Mouse (Mus musculus) embryonic facial prominence, embryonic 11.5 days (tissue): ENCODE results near the gene Auts2. TPM values are rescaled to one million over a fixed set of nuclear protein-coding genes. Genes with fewer than 3 reads are reported as not detected.
A peak's percentile ranks its signal among the peaks of the same experiment; 100 is the strongest.

Experiments used
- ATAC-seq: fragments of 200-750 bp; cut with Nextera tagmentation; replicated peaks from 2 replicates; pipeline ENCODE4 v1.8.0; 2017; ENCODE audit warnings: low read depth; ENCODE audit not compliant: insufficient number of reproducible peaks, low FRiP score, low TSS enrichment
- DNase-seq: peaks from one replicate; pipeline ENCODE4 v3.0.0-alpha.2; 2015; ENCODE audit warnings: low spot score
- H3K27ac ChIP-seq: fragments of 300-500 bp; sonication (generic); replicated peaks from 2 replicates; pipeline ENCODE4 v1.5.1; 2014; ENCODE audit warnings: mild to moderate bottlenecking, low read depth, low read length, control low read depth
- H3K27me3 ChIP-seq: fragments of 300-500 bp; sonication (generic); 2 replicates; pipeline ENCODE4 v1.6.1; 2014; ENCODE audit warnings: mild to moderate bottlenecking, low read length, moderate library complexity, mixed read lengths; ENCODE audit not compliant: control insufficient read depth, insufficient read depth
- H3K36me3 ChIP-seq: fragments of 300-500 bp; sonication (generic); replicated peaks from 2 replicates; pipeline ENCODE4 v1.6.1; 2014; ENCODE audit warnings: low read depth, mild to moderate bottlenecking, low read length, moderate library complexity, mixed read lengths; ENCODE audit not compliant: control insufficient read depth, insufficient read depth
- H3K4me1 ChIP-seq: fragments of 300-500 bp; sonication (generic); 2 replicates; pipeline ENCODE4 v1.6.1; 2014; ENCODE audit warnings: low read length, mixed read lengths; ENCODE audit not compliant: control insufficient read depth, insufficient read depth
- H3K4me2 ChIP-seq: fragments of 300-500 bp; sonication (generic); 2 replicates; pipeline ENCODE4 v1.6.1; 2014; ENCODE audit warnings: low read depth, mild to moderate bottlenecking, control low read depth, low read length, moderate library complexity
- H3K4me3 ChIP-seq: fragments of 300-500 bp; sonication (generic); 2 replicates; pipeline ENCODE4 v1.5.1; 2014; ENCODE audit warnings: low read depth, low read length, control low read depth
- H3K9ac ChIP-seq: fragments of 300-500 bp; sonication (generic); replicated peaks from 2 replicates; pipeline ENCODE4 v1.6.1; 2014; ENCODE audit warnings: mild to moderate bottlenecking, control low read depth, low read length
- H3K9me3 ChIP-seq: fragments of 300-500 bp; sonication (generic); replicated peaks from 2 replicates; pipeline ENCODE4 v1.6.1; 2016; ENCODE audit warnings: mild to moderate bottlenecking, low read length, inconsistent platforms, mixed read lengths; ENCODE audit not compliant: control insufficient read depth
- WGBS: fragments of 180-500 bp; shearing (Covaris S2); extraction: QIAGEN DNeasy Blood & Tissue Kit; methylation state at CpG from one replicate; pipeline ENCODE4 v1.1.7; 2014; 5-methylcytosine and 5-hydroxymethylcytosine counted together
- polyA plus RNA-seq: library from polyadenylated mRNA; unstranded; fragments of >200 nt; fragmentation: Nextera tagmentation; extraction: Ambion mirVana; gene quantifications from 2 replicates; pipeline ENCODE4 v1.2.1, GENCODE M21; 2014

The Auts2 gene
- polyA plus RNA-seq, 1 experiment from 2014 or later, result 30.5 TPM

DNA sequence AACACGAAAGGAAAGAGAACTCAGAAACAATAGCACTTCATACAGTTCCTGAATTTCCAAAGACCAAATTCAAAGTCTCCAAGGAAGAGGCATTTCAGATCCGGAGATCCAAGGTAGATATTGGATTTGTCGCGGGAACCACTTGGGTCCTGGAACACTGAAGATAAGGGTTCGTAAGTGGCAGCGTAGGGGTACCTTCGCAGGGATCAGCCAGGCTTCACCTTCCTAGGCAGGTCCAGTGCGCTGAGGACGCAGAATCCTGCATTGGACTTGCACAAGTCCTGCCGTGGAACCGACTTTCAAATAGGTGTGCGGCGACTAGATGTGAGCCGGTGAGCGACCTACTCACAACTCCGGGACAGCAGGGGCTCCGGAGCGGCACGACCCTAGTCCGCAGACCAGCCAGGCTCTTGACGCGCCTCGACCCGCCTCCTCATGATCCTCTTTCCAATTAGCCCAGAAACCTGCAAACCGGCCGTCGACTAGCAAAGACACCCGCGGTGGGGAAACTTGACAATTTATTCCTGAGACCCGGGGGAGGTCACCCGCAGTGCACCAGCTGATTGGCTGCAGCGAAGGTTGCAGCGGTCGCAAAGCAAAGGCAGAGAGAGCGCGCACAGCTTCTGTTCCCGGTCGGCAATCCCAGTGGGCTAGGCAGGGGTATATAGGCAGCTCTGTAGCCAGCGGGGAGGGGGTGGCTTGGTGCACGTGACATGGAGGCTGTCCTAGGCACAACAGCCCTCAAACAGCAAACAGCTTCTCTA lies 926.8 kb downstream of the Auts2 start:
- 1% methylated on average over 40 of the region's 40 CpGs for WGBS
- ATAC-seq (peak; percentile 80), DNase-seq (peak; percentile 71)
- H3K27me3 ChIP-seq, result 0 out of 2 replicates have a peak, but pooled peaks cover 2% of the 10 kb centered on the region
- no peak overlapping the region for H3K27ac ChIP-seq
- no peaks in the 10 kb centered on the region for H3K9me3 ChIP-seq
- H3K4me1 ChIP-seq, result no peaks in the 10 kb centered on the region
- peak overlapping the region; percentile 74 for H3K4me2 ChIP-seq
- no peaks in the 10 kb centered on the region for H3K36me3 ChIP-seq
- peak overlapping the region; percentile 28; the same call in 1 of the 2 replicates for H3K9ac ChIP-seq
- H3K4me3 ChIP-seq, result peak overlapping the region; percentile 31

DNA sequence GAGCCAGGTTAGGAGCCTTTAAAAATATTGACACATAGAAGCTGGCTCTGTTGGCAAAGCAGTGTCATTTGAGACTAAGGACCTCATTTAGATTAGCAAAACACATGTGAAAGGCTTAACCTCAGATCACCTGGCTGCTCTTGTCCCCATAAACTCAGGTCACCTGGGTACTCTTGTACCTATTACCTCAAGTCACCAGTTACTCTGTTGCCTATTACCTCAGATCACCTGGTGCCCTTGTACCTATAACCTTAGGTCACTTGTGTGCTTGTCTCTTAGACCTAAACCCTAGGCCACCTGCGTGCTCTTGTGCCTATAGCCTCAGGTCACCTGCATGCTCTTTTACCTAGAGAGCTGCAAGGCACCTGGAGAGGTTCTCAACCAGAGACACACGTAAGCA lies 928.9 kb downstream of the Auts2 start:
- H3K4me1 ChIP-seq, result no peaks in the 10 kb centered on the region
- no peak overlapping the region for H3K9ac ChIP-seq
- no peak for ATAC-seq
- H3K27ac ChIP-seq, result no peak overlapping the region
- no peak overlapping the region; the same call in 1 of the 2 replicates for H3K4me2 ChIP-seq
- no peaks in the 10 kb centered on the region for H3K36me3 ChIP-seq
- no peaks in the 10 kb centered on the region for H3K9me3 ChIP-seq
- H3K27me3 ChIP-seq, result 0 out of 2 replicates have a peak, but pooled peaks cover 2% of the 10 kb centered on the region
- WGBS, result 87% methylated on average over 2 of the region's 2 CpGs
- no peak for DNase-seq
- H3K4me3 ChIP-seq, result no peak overlapping the region

DNA sequence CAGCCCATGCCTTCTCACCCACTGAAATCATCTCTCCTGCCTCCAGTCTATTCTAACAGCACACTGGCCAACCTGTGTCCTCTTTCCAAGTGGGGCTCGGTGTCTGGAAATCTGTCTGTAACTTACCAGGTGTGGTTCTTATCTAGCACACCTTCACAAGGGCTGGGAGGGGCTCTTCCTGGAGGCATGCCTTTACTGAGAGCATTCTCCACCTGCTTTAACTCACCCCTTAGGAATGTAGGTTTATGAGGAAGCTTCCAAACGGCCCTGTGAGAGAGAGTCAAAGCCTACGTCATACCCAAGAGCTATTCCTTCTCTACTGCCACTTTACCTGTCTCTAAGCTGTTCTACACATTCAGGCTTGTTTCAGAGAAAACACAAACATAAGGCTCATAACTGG lies 929.8 kb downstream of the Auts2 start:
- Histone ChIP-seq H3K4me3 (no peak overlapping the region), H3K36me3 (no peaks in the 10 kb centered on the region), H3K27ac (no peak overlapping the region), H3K4me2 (no peak overlapping the region), H3K9ac (no peak overlapping the region), H3K9me3 (no peaks in the 10 kb centered on the region), H3K4me1 (no peaks in the 10 kb centered on the region), H3K27me3 (0 out of 2 replicates have a peak, but pooled peaks cover 2% of the 10 kb centered on the region)
- WGBS, result 77% methylated on average over 3 of the region's 3 CpGs
- ATAC-seq (no peak), DNase-seq (no peak)

DNA sequence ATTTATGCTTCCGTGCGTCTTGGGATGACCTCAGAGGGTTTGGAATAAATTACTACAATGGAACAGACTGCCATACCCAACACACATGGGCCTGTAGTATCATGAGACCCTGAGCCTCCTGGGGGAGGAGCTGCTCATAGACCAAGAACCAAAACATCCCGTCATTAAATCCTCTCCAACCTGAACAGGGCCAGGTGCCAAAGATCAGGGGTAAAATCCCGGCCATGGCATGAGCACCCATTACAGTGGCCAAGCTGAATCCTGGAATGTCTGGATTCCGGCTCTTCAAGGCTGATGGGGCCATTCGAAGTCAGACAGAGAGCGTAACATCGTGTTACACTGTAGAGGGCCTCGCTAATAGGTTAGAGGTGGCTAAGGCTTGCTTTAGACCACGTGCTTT lies 932.4 kb downstream of the Auts2 start:
- no peak overlapping the region for H3K27ac ChIP-seq
- no peaks in the 10 kb centered on the region for H3K36me3 ChIP-seq
- no peaks in the 10 kb centered on the region for H3K9me3 ChIP-seq
- no peak for ATAC-seq
- no peak for DNase-seq
- WGBS, result 79% methylated on average over 10 of the region's 10 CpGs
- H3K9ac ChIP-seq, result no peak overlapping the region
- H3K4me1 ChIP-seq, result no peaks in the 10 kb centered on the region
- no peak overlapping the region for H3K4me2 ChIP-seq
- no peak overlapping the region for H3K4me3 ChIP-seq
- H3K27me3 ChIP-seq, result no peaks in the 10 kb centered on the region

DNA sequence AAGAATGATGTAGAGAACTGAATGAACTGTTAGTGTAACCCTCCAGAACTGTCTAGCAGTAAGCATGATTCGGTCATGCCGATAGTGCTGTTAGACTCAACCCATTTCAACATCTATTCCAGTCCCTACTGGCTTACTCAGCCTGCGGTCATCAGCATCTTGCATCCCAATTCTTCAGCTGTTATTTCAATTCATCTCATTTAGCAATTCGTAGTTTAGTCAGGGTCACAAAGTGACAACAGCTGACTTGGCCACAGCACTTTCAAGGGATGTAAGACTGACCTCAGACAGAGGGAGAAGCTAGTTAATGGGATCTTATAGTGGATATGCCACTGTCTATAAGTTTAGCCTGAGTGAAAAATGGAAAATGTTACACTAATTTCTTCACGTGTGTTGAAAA lies 936.4 kb downstream of the Auts2 start:
- 85% methylated on average over 5 of the region's 5 CpGs for WGBS
- no peaks in the 10 kb centered on the region for H3K27me3 ChIP-seq
- H3K4me1 ChIP-seq, result no peaks in the 10 kb centered on the region

DNA sequence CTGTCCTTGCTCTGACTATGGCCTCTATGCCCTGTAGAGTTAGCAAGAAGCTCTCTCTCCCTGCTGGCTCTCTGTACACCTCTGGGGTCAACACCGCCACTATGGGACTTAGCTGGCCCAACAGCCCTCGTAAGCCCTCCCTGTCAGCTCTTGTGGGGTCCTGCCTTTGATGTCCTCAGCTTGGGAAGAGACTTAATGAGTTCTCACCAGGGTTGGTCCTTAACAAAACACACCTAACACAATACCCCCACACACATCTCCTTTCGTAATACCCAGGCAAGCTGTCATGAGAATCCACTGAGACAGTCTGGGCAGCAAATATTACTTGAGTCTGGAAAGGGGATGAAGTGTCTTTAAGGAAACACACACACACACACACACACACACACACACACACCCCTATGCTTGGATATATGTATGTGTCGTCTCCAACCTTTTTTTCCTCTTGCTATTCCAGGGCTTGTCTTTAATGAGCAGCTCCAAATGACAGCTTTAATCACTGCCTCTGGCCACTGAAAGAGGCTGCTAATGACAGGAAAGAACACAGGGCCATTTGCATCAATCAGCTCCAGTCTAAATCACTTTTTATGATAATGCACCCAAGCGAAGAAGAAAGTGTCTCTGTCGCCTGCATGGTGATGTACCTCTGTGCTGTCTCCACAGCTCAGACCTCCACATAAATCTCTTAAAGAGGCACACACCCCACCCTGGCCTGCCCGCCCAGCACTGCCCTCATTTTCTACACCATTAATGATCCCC lies 941.0 kb downstream of the Auts2 start:
- Histone ChIP-seq H3K4me1 (peaks cover 5% of the 10 kb centered on the region), H3K9ac (no peak overlapping the region), H3K9me3 (no peaks in the 10 kb centered on the region), H3K27ac (no peak overlapping the region), H3K4me3 (no peak overlapping the region), H3K36me3 (no peaks in the 10 kb centered on the region), H3K27me3 (no peaks in the 10 kb centered on the region), H3K4me2 (no peak overlapping the region)
- DNase-seq (no peak), ATAC-seq (no peak)
- WGBS, result 37% methylated on average over 7 of the region's 7 CpGs

More for the DNA sequence above, 936.4 kb downstream of the Auts2 start:
- Histone ChIP-seq H3K27ac (no peak overlapping the region), H3K4me2 (no peak overlapping the region), H3K9me3 (no peaks in the 10 kb centered on the region), H3K4me3 (no peak overlapping the region), H3K36me3 (no peaks in the 10 kb centered on the region), H3K9ac (no peak overlapping the region)
- DNase-seq (no peak), ATAC-seq (no peak)

DNA sequence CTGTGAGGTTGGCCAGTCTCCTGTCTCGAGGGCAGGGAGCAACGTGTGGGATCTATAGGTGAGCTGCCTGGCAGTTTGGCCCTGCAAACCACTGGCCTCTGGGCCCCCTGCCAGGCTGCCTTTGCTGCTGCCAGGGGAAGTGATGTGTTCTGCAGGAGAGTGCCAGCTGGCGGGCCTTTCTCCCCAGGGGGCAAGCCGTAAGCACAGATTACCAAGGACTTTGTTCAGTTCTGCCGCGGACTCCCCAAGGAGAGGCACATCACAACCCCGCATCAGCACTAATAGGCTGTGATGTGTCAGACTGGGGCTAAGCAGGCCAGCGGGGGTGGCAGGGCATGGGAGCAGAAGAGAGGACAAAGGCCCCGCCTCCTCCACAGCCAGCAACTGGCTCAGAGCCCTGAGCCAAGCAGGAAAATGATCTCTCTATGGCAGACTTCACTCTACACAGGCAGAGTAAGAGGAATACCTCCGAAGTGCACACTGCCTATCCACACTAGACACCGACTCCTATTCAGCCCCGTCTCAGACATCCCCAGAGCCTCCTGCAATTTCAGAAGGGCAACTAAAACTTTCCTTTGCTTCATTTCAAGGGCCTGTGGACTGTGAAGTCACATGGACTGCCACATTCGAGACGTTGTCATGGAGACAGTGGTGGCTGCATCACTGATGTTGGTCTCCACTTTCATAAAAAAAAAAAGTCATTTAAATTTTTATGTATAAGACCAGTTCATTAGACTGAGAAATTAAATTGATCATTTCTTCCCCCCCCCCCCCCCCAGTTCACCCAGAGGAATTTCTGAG lies 942.6 kb downstream of the Auts2 start:
- peak; percentile 66 for ATAC-seq
- no peak overlapping the region for H3K4me3 ChIP-seq
- peak; percentile 54 for DNase-seq
- WGBS, result 16% methylated on average over 14 of the region's 14 CpGs
- H3K4me2 ChIP-seq, result no peak overlapping the region
- H3K27ac ChIP-seq, result no peak overlapping the region
- peaks cover 9% of the 10 kb centered on the region for H3K4me1 ChIP-seq
- H3K36me3 ChIP-seq, result no peaks in the 10 kb centered on the region
- H3K27me3 ChIP-seq, result no peaks in the 10 kb centered on the region
- H3K9me3 ChIP-seq, result no peaks in the 10 kb centered on the region
- H3K9ac ChIP-seq, result no peak overlapping the region
